24 mouse cellular contexts compared by ENCODE assay signal in genomic region chr5:8736389-8736788, GRCm38 (mm10).
"Had no signal": no experiment of that assay in that cellular context is flagged by ENCODE, and none has a peak within 500 bp of the region (broad histone marks: within the 10 kb centered on the region; RNA-seq: fewer than 3 reads in every experiment).

No protein-coding gene starts in this region.

- H3K9ac ChIP-seq: hindbrain, embryonic 12.5 days; hindbrain, embryonic 14.5 days; intestine, embryonic 15.5 days; limb, embryonic 12.5 days; liver, embryonic 13.5 days; liver, embryonic 15.5 days had no signal

- H3K4me2 ChIP-seq: heart, embryonic 11.5 days; hindbrain, embryonic 12.5 days; hindbrain, embryonic 14.5 days; intestine, embryonic 15.5 days; limb, embryonic 12.5 days; liver, embryonic 11.5 days; liver, embryonic 13.5 days; liver, embryonic 15.5 days had no signal

- H3K9me3 ChIP-seq: hindbrain, embryonic 10.5 days; hindbrain, embryonic 12.5 days; intestine, embryonic 15.5 days; limb, embryonic 12.5 days; liver, embryonic 13.5 days; liver, embryonic 15.5 days had no signal

- DNase-seq: gastrocnemius, postnatal 14 days; gastrocnemius, postnatal 36 days; heart, postnatal 4 days; kidney, adult 18-20 months; kidney, adult 8-10 months; kidney, postnatal 10 days; kidney, postnatal 25 days; kidney, postnatal 4 days; left cerebral cortex, postnatal 4 days; liver; liver, embryonic 13.5 days had no signal

- H3K27me3 ChIP-seq: hindbrain, embryonic 12.5 days; intestine, embryonic 15.5 days; limb, embryonic 12.5 days; liver, embryonic 13.5 days; liver, embryonic 15.5 days had no signal

- ATAC-seq: hindbrain, embryonic 16.5 days; inflammation-experienced regulatory T-cells, adult 6 months; intestine, embryonic 15.5 days; intestine, postnatal 0 days had no signal

- H3K4me3 ChIP-seq: hindbrain, embryonic 10.5 days; hindbrain, embryonic 12.5 days; intestine, embryonic 15.5 days; layer of hippocampus, adult 2 months; left cerebral cortex, adult 2 months; limb, embryonic 12.5 days; liver, embryonic 13.5 days; liver, embryonic 15.5 days had no signal

- H3K36me3 ChIP-seq: hindbrain, embryonic 10.5 days; hindbrain, embryonic 12.5 days; intestine, embryonic 15.5 days; limb, embryonic 12.5 days; liver, embryonic 13.5 days; liver, embryonic 15.5 days had no signal

- H3K27ac ChIP-seq: hindbrain, embryonic 10.5 days; hindbrain, embryonic 12.5 days; hindbrain, embryonic 14.5 days; intestine, embryonic 15.5 days; layer of hippocampus, adult 2 months; left cerebral cortex, adult 2 months; limb, embryonic 12.5 days; liver, embryonic 13.5 days; liver, embryonic 15.5 days had no signal

- H3K4me1 ChIP-seq: hindbrain, embryonic 10.5 days; hindbrain, embryonic 12.5 days; intestine, embryonic 15.5 days; limb, embryonic 12.5 days; liver, embryonic 13.5 days; liver, embryonic 15.5 days had no signal
